Mouse (Mus musculus) heart, adult 11 months (tissue): ENCODE data around the gene Kcnj14.

ENCODE experiments used
- DNase-seq: peaks from one replicate; pipeline ENCODE4 v3.0.0; 2022

The Kcnj14 gene

DNA sequence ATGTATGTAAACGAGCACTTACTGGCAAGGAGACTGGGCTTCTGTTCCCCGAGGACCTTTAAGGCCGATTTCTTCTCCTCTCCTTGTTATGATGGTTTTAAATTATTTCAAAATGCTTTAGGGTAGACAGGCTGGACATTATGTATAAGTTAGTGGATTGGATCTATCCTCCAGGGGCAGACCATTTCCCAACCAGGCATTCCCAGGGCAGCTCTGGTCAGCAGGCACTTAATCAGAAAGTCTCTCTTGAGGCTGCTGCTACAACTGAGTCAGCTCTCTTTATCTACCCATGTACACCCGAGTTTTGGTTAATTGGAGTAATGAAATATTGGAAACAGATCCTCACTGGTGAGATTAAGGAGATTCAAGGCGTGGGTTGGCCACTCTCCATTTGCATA lies 6.5 kb upstream of the Kcnj14 start:
- no peak for DNase-seq

DNA sequence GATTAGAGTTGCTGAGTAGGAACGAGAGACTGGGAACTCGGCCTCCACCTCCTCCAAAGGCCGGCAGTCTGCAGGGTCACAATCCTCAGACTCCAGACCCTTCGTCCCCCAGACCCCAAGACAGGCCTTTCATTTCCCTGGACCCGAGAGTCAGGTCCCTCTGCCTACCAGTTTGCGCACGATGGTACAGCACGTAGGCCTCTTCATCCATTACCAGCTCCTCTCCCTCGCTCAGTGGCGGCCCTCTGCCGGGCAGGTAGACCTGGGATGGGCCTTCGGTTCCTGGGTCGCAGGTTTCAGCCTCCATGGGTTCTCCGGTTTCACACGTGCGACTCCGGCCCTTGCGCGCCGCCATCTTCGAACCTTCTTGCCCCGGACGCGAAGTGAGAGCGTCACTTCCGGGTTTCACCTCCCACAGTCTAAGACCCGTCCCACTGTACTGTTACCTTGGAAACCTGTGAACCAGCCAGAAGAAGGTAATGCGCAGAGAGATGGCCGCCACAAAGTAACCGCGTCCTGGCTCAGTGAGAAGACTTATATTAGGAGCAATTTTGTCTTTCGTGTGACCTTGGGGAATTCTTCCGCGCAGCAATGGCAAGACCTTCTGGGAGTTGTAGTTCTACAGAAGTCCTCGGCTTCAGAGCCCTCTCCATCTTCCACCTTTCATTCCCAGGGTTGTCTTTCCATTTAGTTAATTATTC lies 6.0 kb upstream of the Kcnj14 start, which contains the start of gene Grwd1:
TSS of gene Grwd1 (minus strand) at position 518 of the 701 bp plus-strand sequence.
- peak; percentile 99 for DNase-seq

DNA sequence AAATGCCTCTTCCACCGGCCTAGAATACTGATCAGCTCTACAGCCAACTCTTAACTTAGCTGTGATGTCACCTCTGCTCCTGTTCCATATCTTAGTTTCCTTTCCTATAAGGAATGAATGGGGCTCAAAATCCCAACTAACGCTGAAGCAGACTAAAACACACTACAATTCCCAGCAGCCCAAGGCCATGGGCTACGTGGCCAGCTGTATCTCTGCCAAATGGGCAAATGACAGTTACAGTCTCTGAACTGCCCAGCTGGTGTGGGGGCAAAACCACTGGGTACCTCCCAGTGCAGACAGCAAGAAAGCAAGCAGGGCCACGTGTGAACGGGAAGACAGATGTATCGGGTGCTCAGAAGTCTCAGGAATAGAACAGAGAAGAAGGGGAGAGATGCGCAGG lies 2.0 kb upstream of the Kcnj14 start:
- no peak for DNase-seq

DNA sequence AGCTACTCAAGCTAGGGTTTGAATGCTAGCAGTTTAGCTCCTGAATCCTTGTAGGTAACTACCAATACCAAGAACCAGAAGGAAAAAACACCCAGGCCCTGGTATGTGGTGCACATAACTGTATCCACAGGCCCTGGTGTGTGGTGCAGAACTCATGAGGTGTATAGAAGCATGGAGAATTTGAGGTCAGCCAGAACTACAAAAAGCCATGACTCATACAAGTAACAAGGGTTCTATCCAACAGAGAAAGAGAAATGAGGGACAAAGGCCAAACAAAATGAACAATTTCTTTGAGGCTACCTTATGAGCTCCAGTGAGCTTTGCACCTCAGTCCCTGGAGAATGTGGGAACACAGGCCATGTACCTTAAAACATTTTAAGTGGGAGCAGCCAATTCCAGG lies 3.7 kb downstream of the Kcnj14 start:
- DNase-seq, result no peak

DNA sequence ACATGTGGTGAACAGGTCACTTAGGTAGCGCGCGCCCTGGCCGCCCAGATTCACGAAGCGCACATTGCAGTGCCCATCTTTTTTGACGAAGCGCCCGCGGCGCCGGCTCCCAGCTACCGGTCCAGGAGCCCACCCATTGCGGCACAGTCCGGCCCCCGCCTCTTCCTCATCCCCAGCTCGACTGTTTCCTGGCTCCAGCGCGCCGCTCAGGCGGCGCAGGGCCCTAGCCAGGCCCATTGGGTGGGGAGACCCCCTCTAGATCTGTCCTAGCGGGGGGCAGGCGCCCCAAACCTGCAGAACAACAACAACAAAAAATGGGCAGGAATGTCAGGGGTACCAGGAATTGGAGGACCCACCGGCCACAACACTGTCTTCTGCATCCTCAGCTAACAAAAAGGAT lies 4.7 kb downstream of the Kcnj14 start:
- DNase-seq, result peak; percentile 83

DNA sequence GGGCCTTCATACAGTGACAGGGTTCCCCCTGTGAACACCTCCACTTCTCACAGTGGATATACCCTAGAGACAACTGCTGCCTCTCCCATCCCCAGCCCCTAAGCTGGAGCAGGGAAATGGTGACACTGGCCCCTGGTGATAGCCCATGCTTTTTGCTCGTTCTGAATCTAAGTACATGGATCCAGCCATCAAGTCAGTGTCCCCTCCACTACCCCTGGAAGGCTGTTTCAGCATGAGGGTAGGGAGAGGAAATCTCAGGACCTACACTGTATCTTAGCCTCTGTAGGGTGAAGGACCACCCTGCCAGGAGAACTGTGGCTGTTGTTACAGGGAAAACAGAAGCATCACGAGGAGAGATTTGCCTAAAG lies 8.6 kb downstream of the Kcnj14 start:
- DNase-seq, result peak; percentile 84

DNA sequence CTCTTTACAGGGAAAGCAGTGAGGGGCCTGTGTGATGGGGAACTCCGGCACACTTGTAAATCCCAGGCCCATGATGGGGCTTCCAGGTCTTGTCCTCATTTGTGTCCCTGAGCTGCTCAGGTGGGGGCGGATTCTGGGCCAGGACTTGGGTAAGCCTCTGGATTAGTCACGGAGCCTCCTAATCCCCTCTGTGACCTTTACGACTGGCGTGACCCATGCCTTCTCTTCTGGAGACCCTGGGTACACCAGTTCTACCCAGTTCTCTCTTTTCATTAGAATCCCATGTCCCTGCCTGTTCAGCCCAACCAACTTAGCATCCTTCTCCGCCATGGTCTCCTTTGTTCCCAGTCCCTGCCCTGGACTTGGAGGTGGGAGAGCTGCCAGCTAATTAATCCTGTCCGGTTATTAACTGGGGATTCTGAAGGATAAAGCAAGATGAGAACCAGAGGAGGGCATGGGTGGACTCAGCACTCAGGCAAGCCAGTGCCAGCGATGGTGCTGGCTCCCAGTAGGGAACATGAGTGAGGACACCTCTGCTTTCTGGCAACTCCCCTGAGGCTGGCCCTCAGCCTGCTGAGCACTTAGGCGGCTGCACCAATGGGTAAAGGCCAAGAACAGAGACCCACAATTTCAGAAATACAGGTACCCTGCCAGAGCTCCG lies 9.1 kb downstream of the Kcnj14 start:
- peak; percentile 92 for DNase-seq

DNA sequence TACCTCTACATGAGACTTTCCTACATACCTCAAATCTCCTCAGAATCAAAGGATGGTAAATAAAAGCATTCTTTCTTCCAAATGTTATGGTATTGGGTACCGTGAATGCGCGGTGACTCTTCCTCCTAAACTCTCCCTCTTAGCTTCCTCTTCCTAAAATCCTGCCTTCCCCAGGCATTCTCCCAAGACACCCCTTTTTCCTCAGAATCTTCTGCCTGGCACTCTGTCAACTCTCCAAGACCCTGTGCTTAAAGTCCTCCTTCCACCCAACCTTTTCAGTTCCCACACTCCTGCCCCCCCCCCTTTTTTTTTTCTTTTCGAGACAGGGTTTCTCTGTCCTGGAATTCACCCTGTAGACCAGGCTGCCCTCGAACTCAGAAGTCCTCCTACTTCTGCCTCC lies 9.7 kb downstream of the Kcnj14 start:
- DNase-seq, result no peak

DNA sequence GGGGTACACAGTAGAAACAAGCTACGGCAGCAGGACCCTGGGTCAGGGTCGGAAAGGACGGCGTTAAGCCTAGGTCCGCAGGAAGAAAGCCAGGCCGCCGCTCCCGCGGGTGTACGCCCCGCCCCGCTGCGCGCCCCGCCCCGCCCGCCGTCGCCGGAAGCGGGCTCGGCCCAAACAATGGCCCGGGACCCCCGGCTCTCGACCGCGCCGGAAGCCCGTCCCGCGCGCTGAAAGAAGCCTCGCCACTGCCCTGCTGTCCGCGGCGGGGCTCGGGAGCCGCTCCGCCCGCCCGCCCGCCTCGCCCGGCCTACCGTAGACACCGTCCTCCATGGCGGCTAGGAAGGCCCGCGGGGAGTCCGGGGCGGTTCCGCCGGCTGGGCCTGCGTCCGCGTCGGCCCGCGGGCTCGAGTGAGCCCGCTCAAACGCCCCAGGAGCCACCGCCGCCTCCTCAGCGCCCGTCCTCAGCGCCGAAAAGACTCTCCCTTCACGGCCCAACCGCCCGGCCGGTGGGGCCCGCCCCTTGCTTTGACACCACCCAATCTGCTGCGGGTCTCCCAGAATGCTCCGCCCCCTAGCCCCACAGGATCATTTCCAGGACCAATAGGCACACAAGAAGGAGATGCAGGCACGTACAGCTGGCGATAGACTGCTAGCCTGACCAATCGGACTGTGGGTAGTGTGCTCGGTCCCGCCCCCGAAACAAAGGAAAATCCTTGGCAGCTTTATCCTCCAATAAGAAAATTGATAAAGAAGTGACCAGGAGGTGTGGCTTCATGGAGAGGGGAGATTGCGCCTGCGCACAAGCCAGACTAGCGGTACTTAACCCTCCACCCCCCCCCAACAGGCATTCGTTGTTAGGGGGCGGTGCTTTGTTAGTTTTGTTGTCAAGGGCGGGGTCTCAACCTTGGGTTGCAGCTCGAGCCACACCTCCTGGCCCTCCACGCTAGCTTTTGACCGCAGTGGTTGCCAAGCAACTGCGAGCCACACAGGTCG lies 10.5 kb downstream of the Kcnj14 start, which contains the start of gene Cyth2:
TSS of gene Cyth2 (minus strand) at position 795 of the 993 bp plus-strand sequence.
- DNase-seq, result peak; percentile 100

DNA sequence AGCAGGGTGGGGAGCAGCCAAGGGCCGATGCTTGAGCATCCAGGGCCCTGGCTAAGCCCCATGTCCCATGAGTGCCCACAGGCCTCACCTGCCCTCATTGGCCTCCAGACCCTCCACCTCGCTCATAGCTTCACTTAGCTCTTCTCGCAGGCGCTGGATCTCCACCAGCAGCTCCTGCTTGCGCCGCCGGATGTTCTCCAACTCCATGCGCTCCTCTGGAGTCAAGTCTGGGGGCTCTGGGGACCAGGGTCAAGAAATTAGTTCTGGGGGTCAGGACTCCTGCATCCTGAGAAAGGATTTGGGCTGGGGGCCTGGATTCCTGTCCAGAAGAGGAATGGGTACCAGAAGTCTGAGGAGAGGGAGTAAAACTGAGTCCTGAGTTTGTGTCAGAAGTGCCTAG lies 11.7 kb downstream of the Kcnj14 start:
- peak; percentile 92 for DNase-seq

DNA sequence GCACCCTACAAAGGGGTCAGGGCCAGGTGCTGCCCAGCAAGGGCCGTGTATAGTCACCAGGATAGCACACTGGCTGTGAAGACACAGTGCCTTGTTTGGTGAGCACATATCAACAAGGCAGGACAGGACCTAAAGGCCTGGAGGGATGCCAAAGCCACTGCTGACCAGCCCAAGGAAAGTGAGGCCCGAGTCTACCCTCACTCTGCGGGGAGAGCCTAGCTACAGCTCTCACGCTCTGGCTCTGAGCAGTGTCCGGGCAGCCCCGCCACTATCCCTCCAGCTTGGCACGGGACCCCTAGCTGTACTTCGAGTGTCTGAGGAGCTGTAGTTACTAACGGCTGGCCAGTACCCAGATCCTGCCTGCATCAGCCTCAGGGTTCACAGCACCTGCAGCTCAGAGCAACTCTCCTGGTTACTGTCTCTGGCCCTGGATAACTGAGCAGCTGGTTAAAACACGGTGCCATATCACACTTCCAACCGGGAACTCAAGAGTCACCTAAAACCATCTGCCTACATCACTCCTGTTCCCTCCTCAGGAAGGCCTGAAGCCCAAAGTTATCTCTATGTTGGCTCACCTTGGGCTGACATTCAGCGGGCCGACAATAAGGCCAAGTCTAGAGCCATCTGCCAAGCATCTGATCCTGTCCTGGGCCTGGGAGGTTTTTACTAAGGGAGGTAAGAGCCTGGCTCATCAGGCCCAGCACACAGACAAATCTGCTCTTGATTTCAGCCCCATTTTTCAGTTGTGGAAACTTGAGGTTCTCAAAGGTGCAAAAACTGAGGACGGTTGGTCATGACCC lies 15.1 kb downstream of the Kcnj14 start:
- no peak for DNase-seq

DNA sequence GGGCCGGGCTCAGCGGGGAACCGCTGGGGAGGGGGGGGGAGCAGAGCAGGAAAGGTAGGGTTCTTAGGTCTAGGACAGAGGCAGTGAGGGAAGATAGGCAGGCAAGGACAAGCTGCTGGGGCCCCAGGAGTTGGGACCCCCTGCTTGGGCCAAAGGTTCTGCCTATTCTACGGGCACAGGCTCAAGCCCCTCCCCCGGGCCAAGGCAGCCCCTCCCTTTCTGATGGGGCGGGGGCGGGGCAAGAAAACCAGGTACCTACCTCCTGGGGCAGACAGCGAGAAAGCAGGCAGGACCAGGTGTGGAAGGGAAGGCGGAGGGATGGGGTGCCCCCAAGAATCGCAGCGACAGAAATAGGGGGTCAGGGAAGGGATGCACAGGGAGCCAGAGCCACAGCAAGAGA lies 16.1 kb downstream of the Kcnj14 start:
- DNase-seq, result no peak

DNA sequence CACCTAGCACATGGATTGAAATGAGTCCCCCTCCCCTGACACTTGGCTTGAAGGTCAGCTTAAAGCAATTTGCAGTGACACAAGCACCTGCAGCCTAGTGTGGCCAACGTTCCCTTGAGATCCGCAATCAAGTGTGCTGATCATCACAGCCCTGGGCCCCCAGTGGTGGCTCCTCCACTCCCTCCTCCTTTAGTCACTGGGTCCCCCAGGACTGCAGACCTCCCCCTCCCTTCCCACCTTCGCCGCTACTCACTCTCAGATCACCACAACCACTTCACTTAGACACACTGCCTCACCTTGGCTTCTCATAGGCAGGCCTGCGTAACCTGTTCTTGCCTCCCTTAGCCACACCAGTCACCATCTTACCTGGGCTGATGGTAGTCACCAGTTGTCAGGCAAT lies 18.6 kb downstream of the Kcnj14 start:
- no peak for DNase-seq

DNA sequence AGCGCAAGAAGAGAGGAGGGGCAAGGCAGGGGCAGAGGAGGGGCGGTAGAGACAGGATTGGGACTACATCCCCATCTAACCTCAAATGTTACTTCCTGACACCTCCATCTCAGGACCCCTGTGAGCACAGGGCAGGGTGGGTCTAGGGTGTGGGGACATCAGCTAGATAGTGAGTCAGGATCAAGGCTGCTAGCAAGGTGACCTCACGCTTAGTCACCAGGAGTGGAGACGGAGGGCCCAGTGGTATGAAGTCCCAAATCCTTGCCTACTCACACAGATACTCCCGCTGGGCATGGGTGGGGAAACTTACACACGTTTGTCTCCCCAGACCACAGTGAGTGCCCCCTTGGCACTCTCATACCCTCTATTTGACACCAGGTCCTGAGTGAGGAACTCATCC lies 22.0 kb downstream of the Kcnj14 start:
- no peak for DNase-seq

DNA sequence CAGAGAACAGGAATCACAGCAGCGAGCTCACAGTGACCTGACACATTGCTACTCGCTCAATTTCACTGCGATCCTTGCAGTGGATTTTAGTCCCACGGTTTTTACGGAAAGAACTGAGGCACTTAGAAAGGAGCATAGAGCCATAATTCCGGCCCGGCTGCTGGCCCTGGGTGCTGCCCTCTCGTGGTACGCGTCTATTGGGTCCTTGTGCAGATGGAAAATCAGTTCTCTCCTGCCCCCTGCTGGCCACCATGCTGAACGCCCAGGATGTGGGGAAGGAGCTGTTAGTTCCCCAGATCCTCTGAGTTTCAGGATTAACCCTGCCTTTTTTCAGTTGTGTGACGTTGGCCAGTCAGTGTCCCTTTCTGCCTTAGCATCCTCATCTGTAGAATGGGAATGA lies 23.2 kb downstream of the Kcnj14 start:
- DNase-seq, result peak; percentile 98

DNA sequence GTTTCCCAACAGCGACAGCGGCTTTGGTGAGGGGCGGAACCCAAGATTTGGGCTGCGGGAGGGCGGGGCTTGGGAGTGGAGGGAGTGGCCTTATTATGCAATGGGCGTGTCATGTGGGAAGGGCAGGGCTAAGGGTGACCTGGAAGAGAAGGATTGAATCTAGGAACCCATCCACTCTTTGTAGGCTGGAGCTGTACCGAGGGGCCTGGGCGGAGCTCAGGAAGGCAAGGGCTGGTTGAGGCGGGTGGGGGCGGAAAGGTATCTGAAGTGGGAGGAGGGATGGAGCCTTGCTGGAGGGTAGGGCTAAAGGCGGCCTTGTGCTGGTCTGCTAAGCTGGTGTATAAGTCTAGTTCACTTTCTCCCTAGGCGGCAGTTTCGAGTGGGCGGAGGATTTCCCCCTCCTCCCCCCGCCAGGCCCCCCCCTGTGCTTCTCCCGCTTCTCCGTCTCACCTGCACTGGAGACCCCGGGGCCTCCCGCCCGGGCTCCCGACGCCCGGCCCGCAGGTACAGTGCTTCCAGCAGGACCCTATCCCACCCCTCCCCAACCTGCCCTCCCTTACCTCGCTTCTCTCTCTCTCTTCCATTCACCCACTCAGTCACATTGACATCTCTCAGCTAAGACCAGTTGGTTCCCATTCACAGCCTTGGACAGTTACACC lies 23.9 kb downstream of the Kcnj14 start:
- peak; percentile 94 for DNase-seq

DNA sequence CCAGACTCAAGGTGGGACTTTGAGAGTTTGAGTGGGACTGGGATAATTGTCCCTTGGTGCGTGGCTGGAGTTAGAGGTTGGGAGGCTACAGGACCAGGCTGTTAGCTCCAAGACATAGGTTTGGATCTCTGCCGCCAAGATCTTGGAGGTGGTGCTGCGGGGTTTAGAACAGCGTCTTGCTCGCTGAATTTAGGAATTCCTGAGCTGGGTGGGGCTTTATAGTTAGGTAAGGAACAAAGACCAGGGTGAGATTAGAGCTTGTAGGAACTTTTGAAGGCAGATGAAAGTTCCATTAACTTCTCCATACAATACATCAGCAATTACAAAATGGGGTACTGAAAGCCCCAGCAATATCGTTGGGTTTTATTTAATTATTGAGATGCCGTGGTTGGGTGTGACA lies 24.6 kb downstream of the Kcnj14 start:
- peak; percentile 85 for DNase-seq

DNA sequence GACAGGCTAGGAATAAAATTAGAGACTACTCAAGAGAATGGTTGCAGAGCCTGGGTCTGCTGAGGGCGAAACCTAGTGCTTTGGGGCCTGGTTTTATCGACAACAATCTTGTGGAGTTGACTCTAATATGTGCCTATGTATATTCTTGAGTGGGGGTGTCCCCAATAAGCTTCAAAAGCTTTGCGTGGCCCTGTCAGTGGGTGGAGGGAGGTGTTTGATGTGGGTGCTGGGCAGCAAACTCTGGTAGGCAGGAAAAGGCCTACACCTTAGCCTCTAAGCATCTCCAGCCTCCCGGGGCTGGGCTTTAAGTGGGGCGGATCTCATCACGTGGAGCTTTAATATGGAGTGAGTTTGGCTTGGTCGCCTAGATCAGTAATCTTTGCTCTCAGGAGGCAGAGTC lies 25.7 kb downstream of the Kcnj14 start:
- no peak for DNase-seq

DNA sequence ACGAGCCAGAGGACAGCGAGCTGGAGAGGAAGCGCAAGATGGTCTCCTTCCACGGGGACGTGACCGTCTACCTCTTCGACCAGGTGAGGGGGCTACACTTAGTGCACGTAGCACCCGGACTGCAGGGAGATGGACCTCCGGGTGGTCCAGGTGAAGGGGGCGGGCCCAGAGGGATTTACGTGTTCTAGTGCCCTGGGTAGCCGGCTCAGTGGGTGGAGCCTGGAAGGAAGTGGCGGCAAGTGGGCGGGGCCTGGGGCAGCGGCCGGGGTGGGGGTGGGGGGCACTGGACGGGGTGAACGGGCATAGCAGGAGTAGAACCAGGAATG lies 26.1 kb downstream of the Kcnj14 start:
- DNase-seq, result peak; percentile 90

DNA sequence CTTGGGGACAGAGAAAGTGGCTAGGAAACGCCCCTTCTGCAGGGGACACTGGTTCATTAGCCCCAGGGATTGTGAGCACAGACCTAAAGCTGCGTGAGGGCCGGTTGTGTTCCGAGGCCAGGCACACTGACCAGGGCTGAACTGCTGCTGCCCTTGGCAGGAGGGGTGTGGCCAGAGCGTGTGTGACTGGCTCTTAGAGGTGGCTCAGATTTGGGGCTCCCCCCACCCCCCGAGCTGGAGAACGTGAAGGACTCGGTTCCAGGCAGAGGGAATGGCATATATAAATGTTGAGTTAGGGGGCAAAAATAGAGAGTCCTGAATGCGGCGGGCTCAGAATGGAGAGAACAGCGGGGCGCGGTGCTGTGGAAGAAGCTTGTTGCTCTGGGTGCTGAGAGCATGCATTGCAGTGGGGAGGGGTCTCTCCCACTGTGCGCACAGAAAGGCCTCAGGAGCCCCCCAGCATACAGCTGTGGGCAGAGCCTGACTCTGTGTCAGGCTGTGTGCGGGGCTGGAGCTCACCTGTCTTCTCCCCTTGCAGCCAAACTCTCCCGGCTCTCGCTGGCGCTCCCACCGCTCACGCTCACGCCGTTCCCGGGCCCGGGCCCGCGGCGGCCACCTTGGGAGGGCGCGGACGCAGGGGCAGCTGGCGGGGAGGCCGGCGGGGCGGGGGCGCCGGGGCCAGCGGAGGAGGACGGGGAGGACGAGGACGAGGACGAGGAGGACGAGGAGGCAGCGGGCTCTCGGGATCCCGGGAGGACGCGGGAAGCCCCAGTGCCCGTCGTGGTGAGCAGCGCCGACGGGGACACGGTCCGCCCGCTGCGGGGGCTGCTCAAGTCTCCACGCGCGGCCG lies 26.7 kb downstream of the Kcnj14 start:
- DNase-seq, result peak; percentile 84

DNA sequence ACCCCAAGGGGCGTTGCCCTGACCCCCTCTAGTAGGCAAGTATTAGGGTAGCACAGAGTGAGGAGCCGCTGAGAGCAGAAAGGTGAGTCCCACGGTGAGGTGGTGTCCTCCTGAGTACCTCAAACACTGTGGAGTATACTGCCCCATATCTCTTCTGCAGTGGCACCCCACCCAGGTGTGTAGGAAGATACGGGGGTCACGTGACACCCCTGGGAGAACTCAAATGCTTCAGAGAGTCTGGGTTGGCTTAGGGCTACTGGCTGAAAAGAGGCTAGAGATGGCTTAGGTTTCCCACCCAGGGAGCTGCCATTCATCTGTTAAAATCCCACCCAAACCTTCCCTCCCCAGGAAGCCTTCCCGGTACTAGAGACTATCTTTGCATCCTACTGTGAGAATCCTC lies 27.6 kb downstream of the Kcnj14 start:
- DNase-seq, result peak; percentile 81
